Mouse (Mus musculus): ENCODE measurements around the gene Sctr. TPM values are rescaled to one million over a fixed set of nuclear protein-coding genes. Genes with fewer than 3 reads are reported as not detected.

Gene Sctr
- under 1 TPM in 1 of 2 experiments, not detected in 1; 0.20 TPM for total RNA-seq (2023)

DNA sequence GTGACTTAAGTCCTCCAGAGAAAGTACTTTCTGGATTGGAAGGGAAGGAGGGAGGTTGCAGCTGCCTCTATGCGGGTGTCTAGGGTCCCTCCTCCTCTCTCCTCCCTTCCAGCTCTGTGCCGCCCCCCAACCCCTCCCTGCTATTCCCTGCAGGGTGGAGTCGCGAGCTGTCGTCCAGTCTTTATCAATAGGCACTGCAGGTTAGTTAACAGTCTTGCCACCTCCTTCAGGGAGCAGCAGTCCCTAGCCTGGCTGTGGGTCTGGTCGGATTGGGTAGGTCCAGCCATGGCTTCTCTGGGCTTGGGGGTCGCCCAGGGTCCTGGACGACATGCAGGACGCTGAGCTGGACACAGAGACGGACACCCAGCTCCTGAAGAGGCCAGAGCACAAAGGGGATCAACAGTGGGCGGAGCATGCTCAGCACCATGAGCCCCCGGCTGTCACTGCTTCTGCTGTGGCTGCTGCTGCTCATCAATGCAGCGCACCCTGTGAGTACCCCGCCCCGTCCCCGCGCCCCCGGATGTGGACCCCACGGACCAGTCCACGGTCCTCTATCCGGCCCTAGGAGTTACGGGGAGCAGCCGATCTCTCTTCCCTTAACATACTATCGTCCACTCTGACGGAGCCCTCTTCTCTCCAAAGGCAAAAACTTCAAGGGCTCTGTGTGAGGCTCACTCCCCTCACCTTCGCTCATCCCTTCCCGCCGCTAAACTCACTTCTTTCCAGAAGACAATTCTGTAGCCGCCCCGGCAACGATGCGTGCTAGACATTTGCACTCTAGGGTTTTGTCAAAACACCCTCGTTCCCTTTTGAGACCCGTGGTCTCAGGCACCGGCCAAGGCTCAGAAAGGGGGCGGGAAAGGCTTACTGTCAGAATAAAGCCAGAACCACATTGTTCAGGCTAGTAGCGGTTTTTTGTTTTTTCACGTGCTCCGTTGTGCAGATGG is at the start of gene Sctr:
Sctr (plus strand) TSS at position 51 of the 947 bp plus-strand sequence.

DNA sequence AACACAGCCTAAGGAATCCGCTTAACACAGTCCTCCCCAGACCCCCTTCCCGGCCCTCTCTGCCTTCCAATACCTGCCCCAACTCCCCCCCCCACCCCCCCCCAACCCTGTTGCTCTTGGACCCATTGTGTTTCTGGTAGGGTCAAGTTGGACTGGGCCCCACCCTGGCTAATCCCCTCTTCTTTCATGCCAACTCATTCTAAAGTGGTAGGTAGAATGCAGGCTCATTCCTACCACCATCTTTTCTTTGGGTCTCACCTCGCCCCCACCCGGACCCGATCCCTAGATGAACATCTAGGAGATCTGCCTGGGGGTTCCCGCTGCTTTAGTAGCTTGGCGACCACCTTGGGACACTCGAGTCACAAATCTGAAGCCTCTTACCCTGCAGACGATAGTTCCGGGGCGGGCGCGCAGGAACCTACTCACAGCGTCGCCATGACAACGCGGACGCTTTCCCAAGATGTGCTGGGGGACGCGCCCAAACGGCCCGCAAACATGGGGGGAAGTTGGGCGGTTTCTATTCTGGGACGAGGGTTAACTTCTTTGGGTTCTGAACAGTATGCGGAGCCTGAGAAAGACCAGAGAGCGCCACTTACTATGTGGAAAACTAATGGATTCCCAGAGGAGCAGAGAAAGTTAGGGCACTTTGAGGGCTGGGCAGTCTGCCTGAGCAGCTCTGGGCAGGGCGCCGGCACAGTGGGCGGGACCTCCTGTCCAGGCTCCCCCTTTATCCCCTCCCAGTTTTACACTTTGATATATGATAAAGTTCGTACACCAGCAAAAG is 9.7 kb upstream of the Sctr start, which contains the start of gene Cfap221:
Cfap221 (minus strand) TSS at position 437 of the 784 bp plus-strand sequence.

DNA sequence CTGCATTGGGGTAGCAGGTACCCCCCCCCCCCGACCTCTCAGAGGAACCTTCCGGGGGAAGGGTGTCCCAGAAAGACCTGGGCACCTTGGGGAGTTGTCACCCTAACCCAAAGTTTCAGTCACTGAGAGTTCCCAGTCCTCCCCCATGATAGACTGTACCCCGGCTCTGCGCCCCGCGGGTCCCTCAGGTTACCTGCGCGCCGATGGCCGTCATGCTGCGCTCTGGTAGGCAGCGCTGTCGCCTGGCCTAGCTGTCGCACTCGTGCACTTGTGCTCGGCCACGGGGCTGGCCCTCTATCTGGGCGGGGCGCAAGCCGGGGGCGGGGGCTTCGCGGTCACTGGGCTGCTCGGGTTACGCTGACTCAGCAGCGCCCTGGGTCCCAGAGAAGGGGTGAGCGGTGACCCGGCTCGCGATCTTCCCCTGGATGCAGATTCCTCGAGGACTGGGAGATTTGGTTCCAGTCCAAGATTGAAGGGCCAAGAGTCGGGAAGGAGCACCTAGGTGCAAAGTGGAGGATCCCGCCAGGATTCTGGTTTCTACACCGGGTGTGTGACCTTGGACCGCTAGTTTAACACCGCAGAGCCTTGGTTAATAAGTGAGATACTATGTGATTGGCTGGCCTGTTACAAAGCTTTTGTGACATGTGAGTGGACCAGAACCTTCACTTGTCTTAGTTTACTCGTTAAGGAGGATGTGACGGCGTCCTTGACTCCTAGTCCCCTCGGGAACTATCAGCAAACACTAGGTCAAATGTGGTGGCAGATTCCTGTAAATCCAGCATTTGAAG is 67.0 kb downstream of the Sctr start, which contains the start of gene Tmem37:
Tmem37 (minus strand) TSS at position 556 of the 788 bp plus-strand sequence.

Other genes starting within 250 kb of the Sctr start
- 1 to 10 TPM; 6.2 to 6.9 TPM for gene Ptpn4, start 169.3 kb upstream of the Sctr start, total RNA-seq (2023)
- gene Tmem177, start 93.7 kb upstream of the Sctr start, total RNA-seq (2023): 1 to 10 TPM; 1.1 to 1.4 TPM
- not detected for gene Cfap221, start 9.7 kb upstream of the Sctr start, total RNA-seq (2023)
- gene Tmem37, start 67.2 kb downstream of the Sctr start, total RNA-seq (2023): under 1 TPM in 1 of 2 experiments, not detected in 1; 0.27 TPM
- 100 to 1,000 TPM in 1 of 2 experiments, 10 to 100 TPM in 1; 85.9 to 106 TPM for gene Dbi, start 114.2 kb downstream of the Sctr start, total RNA-seq (2023)
- gene 3110009E18Rik, start 114.3 kb downstream of the Sctr start, total RNA-seq (2023): 1 to 10 TPM; 5.4 to 6.4 TPM

Data from neutrophil, adult 59 days (primary cell).